Comparison of ENCODE assay signal across 19 mouse cellular contexts in the genomic region with DNA sequence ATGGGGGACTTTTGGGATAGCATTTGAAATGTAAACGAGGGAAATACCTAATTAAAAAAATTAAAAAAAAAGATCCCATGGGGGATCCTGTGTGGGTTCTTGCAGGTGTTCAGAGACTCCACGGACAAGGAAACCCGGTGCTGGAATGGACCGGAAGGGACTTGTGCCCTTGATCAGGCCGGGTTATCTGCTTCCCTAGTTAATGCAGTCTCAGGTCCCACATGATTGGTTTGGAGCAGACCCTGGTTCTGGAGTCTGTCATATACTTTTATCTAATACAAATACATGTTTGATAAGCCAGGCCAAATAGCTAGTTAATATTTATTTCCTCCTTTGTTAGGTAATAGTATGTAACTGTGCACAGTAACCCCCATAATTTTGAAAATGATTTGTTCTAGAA.
"Had no signal": no experiment of that assay in that cellular context is flagged by ENCODE, and none has a peak within 500 bp of the region (broad histone marks: within the 10 kb centered on the region; RNA-seq: fewer than 3 reads in every experiment).

No protein-coding gene starts in this region.

- ATAC-seq: liver, postnatal 0 days; lung, postnatal 0 days; midbrain, embryonic 16.5 days had no signal

- DNase-seq: liver, postnatal 0 days; lung, adult 2 months; lung, postnatal 14 days; lung, postnatal 36 days; midbrain, embryonic 14.5 days; right cerebral cortex, postnatal 14 days; thymus, adult 18-20 months; thymus, postnatal 14 days; thymus, postnatal 36 days had no signal

- H3K27me3 ChIP-seq: liver, embryonic 15.5 days; lung, embryonic 15.5 days; megakaryocyte, embryonic 14.5 days; neural tube, embryonic 13.5 days; neural tube, embryonic 15.5 days had no signal

- H3K4me1 ChIP-seq: liver, embryonic 15.5 days; lung, embryonic 15.5 days; megakaryocyte, embryonic 14.5 days; neural tube, embryonic 13.5 days; neural tube, embryonic 15.5 days had no signal

- H3K9me3 ChIP-seq: liver, embryonic 15.5 days; lung, embryonic 15.5 days; megakaryocyte, embryonic 14.5 days; neural tube, embryonic 13.5 days; neural tube, embryonic 15.5 days had no signal

- H3K4me2 ChIP-seq: liver, embryonic 15.5 days; lung, embryonic 15.5 days; midbrain, embryonic 11.5 days; neural tube, embryonic 13.5 days; neural tube, embryonic 15.5 days had no signal

- H3K4me3 ChIP-seq: liver, embryonic 15.5 days; lung, embryonic 15.5 days; megakaryocyte, embryonic 14.5 days; myocyte; neural tube, embryonic 13.5 days; neural tube, embryonic 15.5 days had no signal

- H3K9ac ChIP-seq: liver, embryonic 15.5 days; liver, postnatal 0 days; lung, embryonic 15.5 days; neural tube, embryonic 13.5 days; neural tube, embryonic 15.5 days had no signal

- H3K27ac ChIP-seq: liver, embryonic 15.5 days; lung, embryonic 15.5 days; macrophage; neural tube, embryonic 13.5 days; neural tube, embryonic 15.5 days had no signal

- H3K36me3 ChIP-seq: liver, embryonic 15.5 days; lung, embryonic 15.5 days; neural tube, embryonic 13.5 days; neural tube, embryonic 15.5 days had no signal
